Mouse (Mus musculus) embryo, embryonic 10 days (tissue): Measurements from ENCODE around the gene Yy1.
A peak's percentile ranks its signal among the peaks of the same experiment; 100 is the strongest.

Experiments used
- DNase-seq: peaks from one replicate; pipeline ENCODE4 v3.0.0-alpha.2; 2015; ENCODE audit warnings: low spot score

Gene Yy1

DNA sequence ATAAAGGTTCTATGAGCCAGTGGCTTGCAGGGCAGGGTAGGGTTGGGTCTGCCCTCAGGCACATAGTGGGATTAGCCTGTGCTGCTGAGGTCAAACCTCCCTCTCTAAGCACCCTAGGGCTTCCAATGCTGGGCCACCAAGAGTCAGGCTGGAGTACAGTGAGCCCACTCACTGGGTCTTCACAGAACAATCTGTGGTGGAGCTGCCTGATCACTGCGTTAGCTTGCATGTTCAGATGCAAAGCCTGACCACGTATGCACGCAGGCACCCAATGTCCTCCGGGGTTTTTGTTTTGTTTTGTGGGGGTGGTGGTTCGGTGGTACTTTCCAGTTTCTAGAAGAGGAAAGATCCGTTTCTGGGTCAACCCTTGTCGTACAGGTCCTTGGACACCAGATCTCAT is 64.3 kb downstream of the Yy1 start:
- DNase-seq: no peak

DNA sequence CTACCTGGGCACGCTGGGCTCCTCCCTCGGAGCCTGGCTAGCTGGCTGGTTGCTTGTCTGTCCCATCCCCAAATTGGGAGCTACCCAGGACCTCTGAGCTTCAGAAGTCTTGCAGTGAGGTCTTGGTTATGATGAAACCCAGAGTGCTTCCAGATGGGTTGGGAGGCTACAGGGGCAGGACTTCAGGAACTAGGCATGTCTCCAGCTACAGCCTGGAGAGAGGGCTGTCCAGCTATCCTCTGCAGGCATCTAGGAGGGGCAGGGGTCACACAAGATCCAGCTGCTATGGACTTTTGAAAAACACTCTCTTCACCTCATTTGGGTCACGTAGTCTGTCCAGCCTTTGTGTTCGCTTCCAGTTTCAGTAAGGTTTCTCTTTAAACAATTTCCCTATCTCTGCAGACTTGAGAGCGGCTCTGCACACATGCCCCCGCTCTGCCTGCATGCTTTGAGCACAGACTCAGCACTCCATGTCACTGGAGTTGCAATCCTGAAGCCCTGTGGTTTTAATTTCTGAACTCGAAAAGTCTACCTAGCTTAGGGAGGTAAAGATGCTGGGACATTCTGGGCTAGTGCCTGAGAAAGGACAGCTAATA is 64.9 kb downstream of the Yy1 start:
- DNase-seq: no peak

DNA sequence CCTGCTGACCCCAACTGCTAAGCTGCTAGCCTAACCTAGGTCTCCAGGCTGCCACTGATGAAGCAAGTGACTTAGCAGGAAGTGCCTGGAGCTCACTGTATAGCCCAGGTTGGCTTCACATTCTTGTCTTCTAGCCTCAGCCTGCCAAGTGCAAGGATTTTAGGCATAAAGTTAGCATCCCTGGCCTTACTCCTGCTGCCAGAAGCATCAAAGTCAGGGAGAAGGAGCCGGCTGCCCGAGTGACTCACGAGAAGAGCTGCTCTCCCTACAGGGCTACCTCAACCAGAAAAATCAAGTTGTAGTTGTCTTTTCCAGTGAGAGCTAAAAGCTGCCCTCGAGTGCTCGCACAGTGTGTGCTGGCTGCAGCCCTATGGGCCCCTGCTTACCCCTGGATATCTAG is 65.7 kb downstream of the Yy1 start:
- DNase-seq: no peak

DNA sequence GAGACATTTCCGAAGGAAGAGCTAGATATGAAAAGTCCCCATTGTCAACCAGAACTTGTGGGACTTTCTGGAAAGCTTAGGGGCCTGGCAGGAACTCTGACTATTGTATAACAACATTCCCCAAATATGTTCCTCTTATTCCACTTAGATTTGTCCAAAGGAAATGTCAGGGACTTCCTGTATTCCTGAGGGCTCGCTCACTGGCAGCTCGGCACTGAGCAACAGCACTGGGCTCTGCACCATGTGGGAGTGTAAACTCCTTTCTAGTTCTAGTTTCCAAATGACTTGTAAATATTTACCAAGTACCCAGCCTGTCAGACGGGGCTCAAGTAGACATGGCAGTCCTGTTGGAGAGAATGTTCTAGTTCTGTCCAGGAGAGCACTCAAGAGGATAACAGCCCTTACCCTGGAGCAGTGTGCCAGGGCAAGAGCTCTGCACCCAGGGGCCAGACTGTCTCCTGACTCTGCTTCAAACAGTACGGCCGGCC is 72.3 kb downstream of the Yy1 start:
- DNase-seq: no peak

DNA sequence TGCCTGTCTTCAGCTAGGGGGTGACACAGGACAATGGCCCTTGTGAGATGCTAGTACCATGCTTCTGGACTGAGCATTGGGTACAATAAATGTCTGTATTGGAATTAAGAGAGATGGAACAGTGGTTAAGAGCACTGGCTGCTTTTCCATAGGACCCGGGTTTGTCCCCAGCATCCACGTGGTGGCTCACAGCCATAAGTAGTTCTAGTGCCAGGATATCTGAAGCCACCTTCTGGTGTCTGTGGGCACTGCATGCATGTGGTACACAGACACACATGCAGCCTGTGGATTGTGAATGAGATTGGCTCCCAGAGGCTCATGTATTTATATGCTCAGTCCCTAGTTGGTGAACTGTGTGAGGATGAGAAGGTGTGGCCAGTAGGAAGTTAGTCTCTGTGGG is 76.8 kb downstream of the Yy1 start:
- DNase-seq: peak; percentile 31
